8 mouse cellular contexts compared by ENCODE assay signal in genomic region chr11:116852891-116853511, GRCm38 (mm10). TPM values are rescaled to one million over a fixed set of nuclear protein-coding genes. Genes with fewer than 3 reads are reported as not detected.
A peak's percentile ranks its signal among the peaks of the same experiment; 100 is the strongest.
DNase-seq lines count a peak whose midpoint lies in the region; ATAC-seq lines count a peak whose summit lies in the region.

Srsf2 (minus strand) TSS chr11:116853094.

- H3K4me3 ChIP-seq in embryonic facial prominence, embryonic 14.5 days (ENCODE audit: low read depth, low read length) = peak within 1 kb of the TSS; percentile 99
- H3K4me3 ChIP-seq in kidney, embryonic 14.5 days (ENCODE audit: low read length) = peak within 1 kb of the TSS; percentile 98
- H3K4me3 ChIP-seq in limb, embryonic 15.5 days = peak within 1 kb of the TSS; percentile 98

- peaks cover 12% of the 10 kb centered on the region for H3K4me1 ChIP-seq in embryonic facial prominence, embryonic 14.5 days (ENCODE audit: control insufficient read depth, insufficient read depth, low read length)
- peaks cover 11% of the 10 kb centered on the region; the same call in 1 of the 2 replicates for H3K4me1 ChIP-seq in kidney, embryonic 14.5 days (ENCODE audit: control insufficient read depth, insufficient read depth, low read length)
- peaks cover 19% of the 10 kb centered on the region for H3K4me1 ChIP-seq in limb, embryonic 15.5 days

- peak within 1 kb of the TSS; percentile 99 for H3K27ac ChIP-seq in embryonic facial prominence, embryonic 14.5 days (replicated peaks; ENCODE audit: low read depth, low read length)
- H3K27ac ChIP-seq in kidney, embryonic 14.5 days (ENCODE audit: low read depth, low read length) = peak within 1 kb of the TSS; percentile 97
- peak within 1 kb of the TSS; percentile 99 for H3K27ac ChIP-seq in limb, embryonic 15.5 days

- H3K36me3 ChIP-seq in embryonic facial prominence, embryonic 14.5 days (ENCODE audit: control insufficient read depth, insufficient read depth, low read length) = peaks cover 36% of the 10 kb centered on the region
- peaks cover 42% of the 10 kb centered on the region for H3K36me3 ChIP-seq in kidney, embryonic 14.5 days (ENCODE audit: control insufficient read depth, insufficient read depth, low read length)
- peaks cover 36% of the 10 kb centered on the region for H3K36me3 ChIP-seq in limb, embryonic 15.5 days

- no peaks in the 10 kb centered on the region for H3K27me3 ChIP-seq in embryonic facial prominence, embryonic 14.5 days (replicated peaks; ENCODE audit: control insufficient read depth, insufficient read depth, low read length)
- no peaks in the 10 kb centered on the region for H3K27me3 ChIP-seq in kidney, embryonic 14.5 days (ENCODE audit: control insufficient read depth, insufficient read depth, low read length)
- no peaks in the 10 kb centered on the region for H3K27me3 ChIP-seq in limb, embryonic 15.5 days

- under 1% methylated on average over 29 of the region's 74 CpGs for WGBS in embryonic facial prominence, embryonic 14.5 days
- WGBS in kidney, embryonic 14.5 days = under 1% methylated on average over 72 of the region's 74 CpGs
- WGBS in limb, embryonic 15.5 days = under 1% methylated on average over 72 of the region's 74 CpGs

- peak; percentile 88 for ATAC-seq in embryonic facial prominence, embryonic 14.5 days (ENCODE audit: low read depth)
- ATAC-seq in kidney, embryonic 14.5 days (ENCODE audit: low FRiP score, low TSS enrichment) = peak; percentile 90
- ATAC-seq in limb, embryonic 15.5 days (ENCODE audit: insufficient number of reproducible peaks, low FRiP score, low TSS enrichment, low read depth) = peak; percentile 92

- no peaks in the 10 kb centered on the region for H3K9me3 ChIP-seq in embryonic facial prominence, embryonic 14.5 days (ENCODE audit: control insufficient read depth, low read length)
- no peaks in the 10 kb centered on the region for H3K9me3 ChIP-seq in kidney, embryonic 14.5 days (ENCODE audit: control insufficient read depth, low read length)
- no peaks in the 10 kb centered on the region for H3K9me3 ChIP-seq in limb, embryonic 15.5 days

- DNase-seq in 3T3-L1 (ENCODE audit: low read depth, low spot score) = peak; percentile 91
- DNase-seq in adrenal gland, postnatal 4 days (ENCODE audit: low spot score in 2 of 2) = peak; percentile 96 to 99
- peak; percentile 98 for DNase-seq in embryonic facial prominence, embryonic 14.5 days (ENCODE audit: low spot score)
- peak; percentile 95 for DNase-seq in heart, adult 8-10 months (ENCODE audit: low spot score)
- DNase-seq in monocyte, adult 2 months (ENCODE audit: low read depth in 1 of 2, low spot score in 2 of 2) = peak; percentile 98
- peak; percentile 94 to 97 for DNase-seq in spleen, postnatal 36 days (ENCODE audit: low spot score in 2 of 2)

- peak within 1 kb of the TSS; percentile 67 for H3K4me2 ChIP-seq in embryonic facial prominence, embryonic 14.5 days (ENCODE audit: low read depth, low read length)
- peak within 1 kb of the TSS; percentile 74 for H3K4me2 ChIP-seq in kidney, embryonic 14.5 days (replicated peaks; ENCODE audit: low read depth, low read length)
- H3K4me2 ChIP-seq in limb, embryonic 15.5 days = peak within 1 kb of the TSS; percentile 68

- H3K9ac ChIP-seq in embryonic facial prominence, embryonic 14.5 days (ENCODE audit: low read depth, low read length) = peak within 1 kb of the TSS; percentile 99
- peak within 1 kb of the TSS; percentile 100 for H3K9ac ChIP-seq in kidney, embryonic 14.5 days (ENCODE audit: low read depth, low read length)
- peak within 1 kb of the TSS; percentile 95 for H3K9ac ChIP-seq in limb, embryonic 15.5 days

RNA-seq across cellular contexts. Expression of gene Srsf2, which starts in this region (rescaled TPM):
- total RNA-seq in adrenal gland, postnatal 4 days (2021) = 100 to 1,000 TPM; 336 to 337 TPM
- polyA plus RNA-seq in embryonic facial prominence, embryonic 14.5 days (2014; fragmentation: Nextera tagmentation; extraction: Ambion mirVana) = 663 and 697 TPM in 2 replicates
- total RNA-seq in heart, adult 8-10 months (2022) = 100 to 1,000 TPM in 2 of 4 experiments, 10 to 100 TPM in 2; 85.5 to 126 (median 103) TPM
- 981 and 1,041 TPM in 2 replicates for polyA plus RNA-seq in kidney, embryonic 14.5 days (2014; fragmentation: Nextera tagmentation; extraction: Ambion mirVana)
- 596 and 658 TPM in 2 replicates for polyA plus RNA-seq in limb, embryonic 15.5 days (2015; fragmentation: Nextera tagmentation; extraction: Ambion mirVana)

Comparison
In these comparisons a context has a peak if more than half of its experiments do, and no peak if none do; other contexts are left out.
1. Peak in every context shown above with its lines: DNase-seq, ATAC-seq, H3K4me3 ChIP-seq and H3K27ac ChIP-seq.